Mouse (Mus musculus) lung, postnatal 14 days (tissue): ENCODE measurements at regions not wholly inside any gene's neighbourhood (a gene's known extent, or its start where the extent isn't known, plus 50 kb on each side); places are given as distances from the start of the nearest gene placed in this dataset.
"Not testable (repeated sequence)": the region's sequence is repeated elsewhere in the genome, so short reads cannot be mapped to it uniquely, and the experiment has no call there.

Experiments used
- DNase-seq: peaks from one replicate; pipeline ENCODE4 v3.0.0; 2021

DNA sequence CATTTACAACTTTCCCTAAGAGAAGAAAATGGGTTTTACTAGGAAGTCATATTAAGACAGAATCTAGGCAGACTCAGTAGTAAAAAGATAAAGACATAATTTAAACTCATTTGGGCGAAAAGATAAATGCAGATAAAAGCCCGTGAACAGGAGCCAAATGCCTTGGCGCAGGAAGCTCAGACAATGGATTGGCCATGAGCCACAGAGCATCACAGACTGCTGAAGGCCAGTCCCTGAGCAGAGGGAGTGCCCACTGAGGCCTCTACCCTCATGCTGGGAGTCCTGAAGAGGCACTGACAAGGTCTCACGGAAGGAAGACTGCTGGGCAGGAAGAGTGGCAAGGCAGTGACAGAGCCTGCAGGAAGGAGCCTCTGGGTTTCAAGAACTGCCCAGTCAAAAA is 136.0 kb upstream of the Ttc29 start:
- peak; percentile 69 for DNase-seq

DNA sequence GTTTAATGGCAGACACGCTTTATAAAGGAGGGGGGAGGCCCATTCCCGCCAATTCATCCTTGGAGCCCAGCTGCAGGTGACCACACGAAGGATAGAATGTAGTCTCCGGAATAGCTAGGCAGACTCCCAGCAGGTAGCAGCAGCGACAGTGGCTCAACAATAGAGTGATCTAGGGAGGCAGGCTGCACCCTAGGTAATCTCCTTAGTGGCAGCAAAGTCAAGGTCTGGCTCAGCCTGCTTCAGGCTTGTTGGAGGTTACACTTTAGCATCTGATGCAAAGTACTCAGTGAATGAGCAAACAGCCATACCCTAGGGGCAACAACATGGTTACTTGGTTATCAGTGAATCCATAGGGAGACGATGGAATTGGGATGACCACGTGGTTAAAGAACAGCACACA is 131.7 kb upstream of the Ttc29 start:
- DNase-seq: not testable (repeated sequence)

- DNase-seq: no peak
Measured at GRCm38 (mm10) chr8:78083012-78083411, 130.1 kb upstream of the Ttc29 start.

DNA sequence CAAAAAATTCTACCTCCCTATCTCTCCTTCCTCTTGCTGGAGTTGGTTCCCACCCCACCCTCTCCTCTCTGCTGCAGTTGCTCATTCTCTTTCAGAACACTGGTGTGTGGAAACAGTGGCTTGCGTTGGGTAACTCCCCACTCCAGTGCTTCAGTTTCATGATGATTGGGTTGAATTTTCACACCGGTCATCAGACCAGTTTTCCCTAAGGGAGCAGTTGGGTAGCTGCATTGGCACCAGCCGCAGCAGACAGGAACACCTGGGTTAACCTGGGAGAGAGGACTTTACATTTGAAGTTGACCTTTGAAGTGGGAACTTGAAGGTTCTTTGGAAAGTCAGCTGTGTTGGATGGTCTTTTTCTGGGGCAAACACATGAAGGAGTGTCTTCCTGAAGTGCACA is 126.7 kb upstream of the Ttc29 start:
- no peak for DNase-seq

GRCm38 (mm10) chr8:78090382-78091122 is 122.5 kb upstream of the Ttc29 start:
- no peak for DNase-seq

GRCm38 (mm10) chr8:78096383-78096782 is 116.7 kb upstream of the Ttc29 start:
- no peak for DNase-seq

DNA sequence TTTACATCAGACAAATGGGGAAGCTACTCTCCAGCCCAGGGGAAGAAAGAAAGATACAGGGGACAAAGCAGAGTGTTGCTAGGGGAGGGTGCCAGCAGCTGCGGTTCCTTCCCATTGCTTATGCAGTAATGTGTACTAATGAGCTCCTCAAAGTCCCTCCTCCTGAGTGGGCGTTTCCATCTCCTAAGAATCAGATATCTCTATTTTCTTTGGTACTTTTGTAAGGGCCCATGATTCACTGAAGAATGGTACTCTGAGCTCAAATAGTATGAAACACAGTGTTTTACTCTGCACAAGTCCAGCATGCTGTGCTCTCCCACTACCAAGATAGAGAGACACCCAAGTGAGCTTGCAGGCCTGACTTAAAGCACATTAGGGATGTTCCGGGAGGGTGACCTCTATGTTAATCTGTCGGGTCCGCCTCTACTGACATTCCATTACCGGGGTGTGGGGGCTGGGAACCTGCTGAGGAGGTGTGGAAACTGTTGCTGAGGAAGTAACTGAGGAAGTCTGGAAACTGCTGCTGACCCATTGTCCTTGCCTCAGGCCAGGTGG is 114.8 kb upstream of the Ttc29 start:
- DNase-seq: no peak

DNA sequence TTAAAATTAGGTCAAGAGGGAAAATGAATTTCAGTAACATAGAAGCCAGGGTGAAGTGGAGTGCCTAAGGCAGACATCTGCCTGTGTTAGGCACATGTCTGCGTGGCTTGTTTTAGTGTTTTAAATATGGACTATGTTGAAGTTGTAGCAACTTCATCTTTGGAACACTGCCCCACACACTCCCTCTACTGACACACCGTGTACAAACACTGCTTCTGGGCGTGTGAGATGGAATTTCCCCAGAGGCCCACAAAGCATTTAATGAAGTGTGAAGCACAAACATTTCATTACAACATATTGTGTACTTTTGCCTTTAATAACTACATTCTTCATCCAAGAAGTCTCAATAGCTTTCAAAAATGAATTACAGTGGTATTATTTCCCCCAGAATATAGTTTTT is 114.0 kb upstream of the Ttc29 start:
- peak; percentile 52 for DNase-seq

DNA sequence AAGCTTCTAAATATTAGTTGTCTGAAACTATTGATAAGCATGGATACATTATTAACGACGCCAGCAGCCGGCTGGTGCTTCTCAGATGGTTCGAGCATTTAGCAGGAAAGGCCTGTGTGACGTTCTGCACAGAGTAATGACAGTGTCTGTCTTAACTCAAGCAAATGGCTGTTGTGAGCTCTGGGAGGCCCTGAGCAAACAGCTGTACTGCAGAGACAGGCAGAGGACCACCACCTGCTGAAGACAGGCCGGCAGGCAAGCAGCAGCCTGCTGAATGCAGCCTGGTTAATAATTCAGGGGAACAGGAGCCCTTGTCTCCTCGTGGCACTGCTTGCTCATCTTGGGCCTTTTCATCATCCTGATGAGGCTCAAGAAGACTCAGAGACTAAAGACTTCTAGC is 105.8 kb upstream of the Ttc29 start:
- DNase-seq: no peak

DNA sequence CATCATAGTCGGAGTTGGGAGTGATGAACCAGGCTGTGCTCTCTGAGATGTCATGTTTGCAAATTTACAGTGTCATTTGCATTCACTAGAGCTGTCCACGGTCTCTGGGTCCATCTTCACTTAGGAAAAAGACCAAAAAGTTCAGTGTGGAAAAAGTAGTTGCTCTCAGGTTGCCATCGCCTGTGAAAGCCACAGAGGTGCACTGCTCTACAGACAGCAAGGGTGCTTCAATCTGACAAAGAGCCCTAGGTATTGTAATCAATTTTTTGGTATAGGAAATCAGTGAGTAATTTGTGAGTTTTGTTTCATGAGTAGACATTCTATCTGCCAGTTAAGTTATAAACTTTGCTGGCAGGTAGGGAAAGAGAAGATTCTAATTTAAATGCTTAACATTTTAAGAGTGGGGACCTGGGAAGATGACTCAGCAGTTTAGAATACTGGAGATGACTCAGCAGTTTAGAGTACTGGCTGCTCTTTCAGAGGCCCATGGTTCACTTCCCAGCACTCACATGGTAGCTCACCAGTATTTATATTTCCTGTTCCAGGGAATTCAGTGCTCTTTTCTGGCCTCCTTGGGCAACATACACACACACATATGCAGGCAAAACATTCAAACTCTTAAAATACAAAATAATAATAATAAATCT is 103.0 kb upstream of the Ttc29 start:
- no peak for DNase-seq

DNA sequence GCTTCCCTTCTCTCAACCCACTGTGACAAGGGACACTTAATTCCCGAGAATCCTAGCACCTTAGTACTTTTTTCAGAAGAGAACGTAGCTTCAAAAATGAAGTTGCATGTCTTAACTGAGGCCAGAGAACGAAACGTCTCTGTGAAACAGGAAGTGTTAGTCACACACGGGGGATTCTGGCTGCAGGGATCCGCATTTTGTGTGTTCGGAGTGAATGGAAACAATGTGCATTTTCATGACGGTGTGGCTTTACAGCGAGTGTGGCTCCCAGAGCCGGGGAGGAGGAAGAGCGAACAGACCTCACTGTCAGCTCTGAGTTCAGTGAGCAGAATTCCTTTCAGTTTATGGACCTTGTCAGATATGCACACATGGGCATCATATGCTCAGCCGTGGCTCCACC is 100.0 kb upstream of the Ttc29 start:
- DNase-seq: no peak

DNA sequence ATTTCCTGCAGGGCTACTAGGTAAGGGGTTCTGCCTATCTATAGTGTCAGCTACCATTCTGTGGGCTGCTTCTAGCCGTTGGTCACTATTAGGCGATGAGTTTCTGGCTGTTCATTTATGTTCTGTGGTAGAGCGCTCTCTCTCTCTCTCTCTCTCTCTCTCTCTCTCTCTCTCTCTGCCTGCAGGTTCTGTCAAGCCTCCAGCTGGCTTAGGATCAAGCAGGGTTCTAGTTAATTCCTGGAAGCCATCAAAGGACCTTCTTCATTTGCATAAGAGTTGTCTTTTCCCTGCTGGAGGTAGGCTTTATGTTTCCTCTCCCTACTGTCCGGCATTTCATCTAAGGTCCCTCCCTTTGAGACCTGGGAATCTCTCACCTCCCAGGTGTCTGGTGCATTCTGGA is 98.6 kb upstream of the Ttc29 start:
- no peak for DNase-seq

DNA sequence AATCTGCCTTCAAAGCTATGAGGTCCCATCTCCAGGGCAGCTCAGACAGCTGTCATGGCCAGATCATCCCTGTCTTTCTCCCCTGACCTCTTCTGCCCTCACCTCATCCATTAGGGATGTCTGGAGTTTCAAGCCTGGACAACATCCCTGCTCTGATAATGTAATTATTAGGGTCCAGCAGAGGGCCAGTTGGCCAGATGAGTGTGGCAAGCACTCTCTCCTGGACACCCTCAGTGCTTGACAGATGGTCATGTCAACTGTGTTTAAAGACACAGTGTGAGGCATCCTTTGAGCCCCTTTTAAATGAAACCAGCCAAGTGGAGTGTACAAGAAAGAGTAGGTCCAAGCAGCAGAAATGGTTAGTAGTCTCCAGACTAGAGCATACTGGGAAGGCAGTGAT is 95.9 kb upstream of the Ttc29 start:
- no peak for DNase-seq

GRCm38 (mm10) chr8:78118493-78118892 is 94.6 kb upstream of the Ttc29 start:
- no peak for DNase-seq

- DNase-seq: no peak
Measured at GRCm38 (mm10) chr8:78119682-78120081, 93.4 kb upstream of the Ttc29 start.

DNA sequence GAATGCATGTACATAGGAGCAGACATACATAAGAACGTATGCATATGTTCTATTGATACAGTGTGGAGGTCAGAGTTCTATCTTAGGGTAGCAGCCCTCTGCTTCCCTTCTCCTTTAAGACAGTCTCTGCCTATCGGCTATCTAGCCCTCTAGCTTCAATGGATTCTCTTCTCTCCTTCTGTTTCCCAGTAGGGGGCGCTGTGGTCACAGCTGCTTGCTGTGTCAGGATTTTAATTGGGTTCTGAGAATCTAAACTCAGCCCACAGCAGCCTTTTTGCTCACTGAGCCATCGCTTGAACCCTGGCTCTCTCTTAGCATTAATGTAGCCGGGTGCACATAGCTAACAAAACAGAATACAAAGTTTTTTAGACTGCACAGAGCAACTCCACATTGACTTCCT is 88.8 kb upstream of the Ttc29 start:
- peak; percentile 34 for DNase-seq

GRCm38 (mm10) chr8:78127852-78128251 is 85.2 kb upstream of the Ttc29 start:
- peak; percentile 69 for DNase-seq

GRCm38 (mm10) chr8:78129061-78129460 is 84.0 kb upstream of the Ttc29 start:
- no peak for DNase-seq

GRCm38 (mm10) chr8:78139514-78139913 is 73.6 kb upstream of the Ttc29 start:
- DNase-seq: not testable (repeated sequence)

- no peak for DNase-seq
Measured at GRCm38 (mm10) chr8:78147170-78147569, 65.9 kb upstream of the Ttc29 start.

GRCm38 (mm10) chr8:78148006-78148405 is 65.1 kb upstream of the Ttc29 start:
- no peak for DNase-seq

DNA sequence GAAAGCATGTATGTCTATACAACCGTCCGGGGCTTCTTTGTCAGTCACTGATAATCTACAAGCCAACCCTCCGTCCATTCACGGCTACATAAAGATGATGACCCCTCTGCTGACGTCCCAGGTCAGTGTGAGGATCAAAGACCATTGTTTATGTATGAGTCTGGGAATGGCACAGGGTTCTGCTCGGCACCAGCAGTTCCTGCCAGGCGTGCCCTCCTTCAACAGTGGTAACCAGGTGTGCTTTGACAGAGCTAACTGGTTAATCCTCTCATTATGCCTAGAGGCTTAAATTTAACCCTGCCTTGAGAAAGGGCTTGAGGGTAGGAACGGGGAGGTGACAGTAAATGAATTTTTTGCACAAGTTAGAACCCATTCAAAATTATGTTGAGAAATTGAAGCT is 58.2 kb upstream of the Ttc29 start:
- no peak for DNase-seq

DNA sequence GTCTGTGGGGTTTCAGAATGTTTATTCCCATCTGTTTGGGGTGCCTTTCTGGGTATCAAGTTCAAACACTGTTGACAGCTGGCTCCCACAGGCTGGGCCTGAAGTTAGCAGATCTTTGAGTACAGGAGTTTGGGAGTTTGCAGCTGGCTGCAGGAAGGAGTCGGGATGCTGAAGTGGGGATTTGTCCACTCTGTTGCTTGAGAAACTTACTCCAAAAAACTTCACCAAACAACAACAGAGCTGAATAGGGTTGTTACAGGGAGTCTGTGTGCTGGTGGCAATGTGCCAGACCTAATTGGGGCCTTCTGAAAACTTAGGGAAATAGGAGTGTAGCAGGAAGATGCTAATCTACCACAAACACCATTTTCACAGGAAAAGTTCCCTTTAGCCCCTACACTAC is 51.1 kb upstream of the Ttc29 start:
- DNase-seq: no peak

GRCm38 (mm10) chr8:78162763-78163508 is 50.2 kb upstream of the Ttc29 start:
- no peak for DNase-seq
